Mouse (Mus musculus) stomach, postnatal 0 days (tissue): Measurements from ENCODE around the gene Trmt11. TPM values are rescaled to one million over a fixed set of nuclear protein-coding genes. Genes with fewer than 3 reads are reported as not detected.
"Not testable (repeated sequence)": the region's sequence is repeated elsewhere in the genome, so short reads cannot be mapped to it uniquely, and the experiment has no call there.

Source experiments
- ATAC-seq: fragments of 200-750 bp; cut with Nextera tagmentation; 2 replicates; pipeline ENCODE4 v1.8.0; 2017; ENCODE audit not compliant: low FRiP score, low TSS enrichment
- DNase-seq: peaks from one replicate; pipeline ENCODE4 v3.0.0-alpha.2; 2016; ENCODE audit warnings: low spot score
- H3K27ac ChIP-seq: fragments of 300-500 bp; sonication (generic); replicated peaks from 2 replicates; pipeline ENCODE4 v1.5.1; 2014; ENCODE audit warnings: mild to moderate bottlenecking, control low read depth
- H3K27me3 ChIP-seq: fragments of 300-500 bp; sonication (generic); 2 replicates; pipeline ENCODE4 v1.6.1; 2014; ENCODE audit warnings: low read length; ENCODE audit not compliant: control insufficient read depth, insufficient read depth
- H3K36me3 ChIP-seq: fragments of 300-500 bp; sonication (generic); 2 replicates; pipeline ENCODE4 v1.6.1; 2014; ENCODE audit warnings: low read length, mixed read lengths; ENCODE audit not compliant: control insufficient read depth, insufficient read depth
- H3K4me1 ChIP-seq: fragments of 300-500 bp; sonication (generic); replicated peaks from 2 replicates; pipeline ENCODE4 v1.6.1; 2014; ENCODE audit warnings: antibody characterized with exemption; ENCODE audit not compliant: control insufficient read depth, insufficient read depth
- H3K4me2 ChIP-seq: fragments of 300-500 bp; sonication (generic); replicated peaks from 2 replicates; pipeline ENCODE4 v1.6.1; 2014; ENCODE audit warnings: low read depth, mild to moderate bottlenecking, control low read depth, moderate library complexity
- H3K4me3 ChIP-seq: fragments of 300-500 bp; sonication (generic); 2 replicates; pipeline ENCODE4 v1.5.1; 2014; ENCODE audit warnings: low read depth, low read length, control low read depth
- H3K9ac ChIP-seq: fragments of 300-500 bp; sonication (generic); 2 replicates; pipeline ENCODE4 v1.6.1; 2014; ENCODE audit warnings: mild to moderate bottlenecking, low read length, control low read depth, mixed read lengths
- H3K9me3 ChIP-seq: fragments of 300-500 bp; sonication (generic); 2 replicates; pipeline ENCODE4 v1.6.1; 2016; ENCODE audit warnings: low read length; ENCODE audit not compliant: control insufficient read depth
- CTCF ChIP-seq: IDR thresholded peaks from 2 replicates; pipeline ENCODE4 v1.5.1; 2016; ENCODE audit warnings: antibody characterized with exemption, low read depth, mild to moderate bottlenecking, moderate library complexity
- EP300 ChIP-seq: optimal IDR thresholded peaks from 2 replicates; pipeline ENCODE3; 2016; ENCODE audit warnings: antibody characterized with exemption
- WGBS: fragments of 180-500 bp; shearing (Covaris S2); extraction: QIAGEN DNeasy Blood & Tissue Kit; methylation state at CpG from one replicate; pipeline ENCODE4 v1.1.7; 2014; 5-methylcytosine and 5-hydroxymethylcytosine counted together
- polyA plus RNA-seq: library from polyadenylated mRNA; unstranded; fragments of >200 nt; fragmentation: Nextera tagmentation; extraction: Ambion mirVana; gene quantifications from 2 replicates; pipeline ENCODE4 v1.2.1, GENCODE M21; 2015

The Trmt11 gene
- polyA plus RNA-seq, 1 experiment from 2014 or later, result 15.1 TPM

DNA sequence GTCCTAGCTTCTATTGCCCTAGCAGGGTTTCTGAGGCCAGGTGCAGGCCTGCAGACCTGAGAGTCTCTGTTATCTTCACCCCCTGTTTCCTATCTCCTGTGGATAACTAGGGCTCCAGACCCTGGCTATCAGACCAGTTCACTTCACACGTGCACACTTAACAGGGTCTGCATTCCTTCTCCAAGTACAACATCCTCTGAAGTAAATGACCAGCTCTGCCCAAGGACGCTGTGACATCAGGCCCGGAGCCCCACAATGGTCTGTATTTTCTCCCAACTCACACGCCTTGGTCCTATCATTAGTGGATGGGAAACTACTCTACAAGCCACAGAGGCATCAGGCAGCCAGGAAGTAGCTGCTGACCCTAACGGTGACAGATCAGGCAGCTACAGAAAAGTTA is 81.4 kb downstream of the Trmt11 start:
- 72% methylated on average over 5 of the region's 5 CpGs for WGBS
- no peak for TF ChIP-seq CTCF
- no peak for TF ChIP-seq EP300
- ATAC-seq, result no peak

DNA sequence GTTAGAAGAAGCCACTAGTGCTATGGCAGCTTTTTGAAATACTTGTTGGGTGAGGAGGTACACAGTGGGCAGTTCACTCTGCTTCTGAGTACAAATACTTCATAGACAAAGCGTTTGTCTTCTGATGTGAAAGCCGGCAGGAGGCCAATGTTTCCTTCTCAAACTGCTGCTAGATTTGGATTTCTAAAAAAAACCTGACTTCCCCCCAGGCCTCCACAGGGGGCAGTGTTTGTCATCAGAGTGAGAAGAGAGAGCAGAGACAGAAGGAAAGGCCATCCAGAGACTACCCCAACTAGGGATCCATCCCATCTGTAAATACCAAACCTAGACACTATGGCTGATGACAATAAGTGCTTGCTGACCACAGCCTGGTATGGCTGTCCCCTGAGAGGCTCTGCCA is 83.3 kb downstream of the Trmt11 start:
- Histone ChIP-seq H3K4me1 (no peaks in the 10 kb centered on the region), H3K4me3 (no peak overlapping the region), H3K9ac (no peak overlapping the region), H3K36me3 (no peaks in the 10 kb centered on the region), H3K9me3 (no peaks in the 10 kb centered on the region), H3K4me2 (no peak overlapping the region), H3K27me3 (no peaks in the 10 kb centered on the region), H3K27ac (no peak overlapping the region)
- WGBS, result 30% methylated on average over 2 of the region's 2 CpGs
- TF ChIP-seq CTCF (peak; percentile 34), EP300 (no peak)
- DNase-seq, result no peak
- no peak for ATAC-seq

More for the DNA sequence above, 81.4 kb downstream of the Trmt11 start:
- no peak overlapping the region for H3K4me3 ChIP-seq
- H3K9ac ChIP-seq, result no peak overlapping the region
- H3K4me2 ChIP-seq, result no peak overlapping the region
- H3K27me3 ChIP-seq, result no peaks in the 10 kb centered on the region
- no peak overlapping the region for H3K27ac ChIP-seq
- no peaks in the 10 kb centered on the region for H3K36me3 ChIP-seq
- H3K9me3 ChIP-seq, result no peaks in the 10 kb centered on the region
- no peaks in the 10 kb centered on the region for H3K4me1 ChIP-seq
- DNase-seq, result no peak

DNA sequence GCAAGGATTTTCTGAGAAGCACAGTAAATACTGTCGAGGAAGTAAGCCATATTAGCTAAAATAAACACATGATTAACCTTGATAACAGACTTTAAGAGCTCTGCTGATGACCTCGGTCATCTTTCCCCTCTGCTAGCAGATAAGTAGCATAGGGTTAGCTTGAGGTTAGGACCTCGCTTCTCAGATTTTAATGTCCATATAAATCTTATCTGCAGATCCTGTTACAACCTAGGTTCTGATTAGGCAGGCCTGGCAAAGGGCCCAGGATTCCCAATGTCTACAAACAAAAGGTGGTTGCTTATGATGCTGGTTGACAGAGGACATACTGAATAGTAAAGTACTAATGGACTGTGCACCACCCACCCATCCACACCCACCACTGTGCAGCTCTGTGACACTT is 83.8 kb downstream of the Trmt11 start:
- no peak overlapping the region for H3K4me3 ChIP-seq

DNA sequence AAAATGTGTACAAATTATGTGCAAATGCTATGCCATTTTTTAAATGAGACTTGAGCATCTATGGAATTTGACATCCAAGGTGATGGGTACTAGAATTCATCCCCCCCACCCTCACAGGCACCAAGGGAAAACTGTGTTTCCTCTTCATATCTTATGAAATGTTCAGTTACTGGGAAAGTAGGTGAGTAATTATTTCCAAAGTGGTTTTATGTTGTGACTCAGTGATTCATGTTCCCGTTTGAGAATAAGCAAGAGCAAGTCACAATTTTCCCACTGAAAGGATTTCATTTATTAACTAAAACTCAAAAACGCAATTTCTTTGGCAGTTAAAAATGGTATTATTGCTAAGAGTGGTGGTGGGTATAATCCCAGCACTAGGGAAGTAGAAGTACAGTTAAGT is 95.8 kb downstream of the Trmt11 start:
- Histone ChIP-seq H3K9me3 (no peaks in the 10 kb centered on the region), H3K36me3 (no peaks in the 10 kb centered on the region), H3K9ac (no peak overlapping the region), H3K27me3 (no peaks in the 10 kb centered on the region), H3K4me2 (no peak overlapping the region), H3K27ac (no peak overlapping the region), H3K4me3 (no peak overlapping the region), H3K4me1 (no peaks in the 10 kb centered on the region)
- ATAC-seq (no peak), DNase-seq (no peak)
- WGBS, result 57% methylated on average over 2 of the region's 2 CpGs
- TF ChIP-seq CTCF (no peak), EP300 (no peak)

More for the DNA sequence above, 83.8 kb downstream of the Trmt11 start:
- ATAC-seq (no peak), DNase-seq (no peak)
- Histone ChIP-seq H3K36me3 (no peaks in the 10 kb centered on the region), H3K4me1 (no peaks in the 10 kb centered on the region), H3K27me3 (no peaks in the 10 kb centered on the region), H3K27ac (no peak overlapping the region), H3K4me2 (no peak overlapping the region), H3K9me3 (no peaks in the 10 kb centered on the region), H3K9ac (no peak overlapping the region)
- 31% methylated on average over 3 of the region's 3 CpGs for WGBS
- TF ChIP-seq CTCF (no peak), EP300 (no peak)

DNA sequence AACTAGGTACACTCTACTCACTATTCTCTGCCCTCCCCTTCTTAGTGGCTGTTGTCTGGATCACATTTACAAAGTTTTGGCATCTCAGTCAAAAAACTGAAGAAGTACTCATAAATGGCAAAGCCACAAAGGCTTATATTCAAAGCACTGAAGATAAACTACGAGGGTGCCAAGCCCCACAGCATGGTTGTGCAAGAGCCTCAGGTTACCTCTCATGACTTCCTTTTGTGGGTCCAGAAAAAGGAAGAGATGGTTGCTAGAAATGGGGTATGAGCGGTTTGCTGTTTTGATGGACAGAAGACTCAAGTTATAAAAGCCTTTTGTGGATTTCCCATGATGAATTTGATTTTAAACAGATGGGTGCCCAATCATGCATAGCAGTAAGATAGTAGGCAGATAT is 97.4 kb downstream of the Trmt11 start:
- Histone ChIP-seq H3K9me3 (no peaks in the 10 kb centered on the region), H3K27me3 (no peaks in the 10 kb centered on the region), H3K4me2 (no peak overlapping the region), H3K36me3 (no peaks in the 10 kb centered on the region), H3K27ac (no peak overlapping the region), H3K9ac (no peak overlapping the region), H3K4me3 (no peak overlapping the region), H3K4me1 (no peaks in the 10 kb centered on the region)
- DNase-seq, result no peak
- whole genome bisulfite sequencing, result 77% methylated on average over 2 of the region's 2 CpGs
- no peak for ATAC-seq
- TF ChIP-seq CTCF (no peak), EP300 (no peak)

DNA sequence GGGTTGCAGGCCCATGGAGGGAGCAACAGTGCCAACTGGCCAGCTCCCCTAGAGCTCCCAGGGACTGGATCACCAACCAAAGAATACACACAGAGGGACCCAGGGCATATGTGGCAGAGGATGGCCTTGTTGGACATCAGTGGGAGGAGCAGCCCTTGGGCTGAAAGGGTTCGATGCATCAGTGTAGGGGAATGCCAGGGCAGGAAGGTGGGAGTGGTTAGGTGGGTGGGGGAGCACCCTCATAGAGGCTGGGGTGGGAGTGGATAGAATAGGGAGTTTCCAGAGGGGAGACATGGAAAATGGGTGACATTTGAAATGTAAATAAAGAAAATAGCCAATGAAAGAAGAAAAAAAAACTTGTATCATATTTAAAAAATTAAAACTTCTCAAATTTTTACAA is 97.8 kb downstream of the Trmt11 start:
- ATAC-seq (no peak), DNase-seq (no peak)
- no peaks in the 10 kb centered on the region for H3K36me3 ChIP-seq
- no peak overlapping the region for H3K27ac ChIP-seq
- H3K4me3 ChIP-seq, result no peak overlapping the region
- no peaks in the 10 kb centered on the region for H3K27me3 ChIP-seq
- WGBS, result 75% methylated on average over 1 of the region's 1 CpGs
- no peak for TF ChIP-seq EP300
- H3K4me2 ChIP-seq, result no peak overlapping the region
- no peaks in the 10 kb centered on the region for H3K9me3 ChIP-seq
- no peak overlapping the region for H3K9ac ChIP-seq
- H3K4me1 ChIP-seq, result no peaks in the 10 kb centered on the region

DNA sequence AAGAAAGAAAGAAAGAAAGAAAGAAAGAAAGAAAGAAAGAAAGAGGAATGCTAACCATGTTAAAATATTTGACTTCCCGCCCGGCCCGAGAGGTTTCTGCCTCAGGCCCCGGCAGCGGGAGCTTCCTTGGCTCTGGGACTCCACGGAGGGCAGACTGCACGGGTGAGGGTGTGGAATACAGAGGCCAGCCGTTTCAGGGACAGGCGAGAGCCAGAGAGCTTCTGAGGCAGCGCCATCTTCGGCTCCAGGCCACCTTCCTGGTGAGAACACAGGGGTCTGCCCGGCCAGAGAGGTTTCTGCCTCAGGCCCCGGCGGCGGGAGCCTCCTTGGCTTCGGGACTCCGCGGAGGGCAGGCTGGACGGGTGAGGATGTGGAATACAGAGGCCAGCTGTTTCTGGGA is 102.3 kb downstream of the Trmt11 start:
- H3K36me3 ChIP-seq, ATAC-seq, DNase-seq, H3K27me3 ChIP-seq, H3K9ac ChIP-seq, H3K4me2 ChIP-seq, H3K9me3 ChIP-seq, H3K4me3 ChIP-seq, H3K4me1 ChIP-seq, H3K27ac ChIP-seq: not testable (repeated sequence)
- 65% methylated on average over 19 of the region's 19 CpGs for WGBS

Other genes starting within 250 kb of the Trmt11 start
- 60.9 and 67.4 TPM in 2 replicates for gene Hint3, start 28.9 kb upstream of the Trmt11 start, polyA plus RNA-seq
- gene Ncoa7, start 202.6 kb upstream of the Trmt11 start, polyA plus RNA-seq, result 11.4 and 12.2 TPM in 2 replicates
- 1.7 and 1.8 TPM in 2 replicates for gene Hey2, start 242.1 kb upstream of the Trmt11 start, polyA plus RNA-seq